Mouse (Mus musculus): Measurements from ENCODE around the gene Map2k4. TPM values are rescaled to one million over a fixed set of nuclear protein-coding genes. Genes with fewer than 3 reads are reported as not detected.
A peak's percentile ranks its signal among the peaks of the same experiment; 100 is the strongest.

The Map2k4 gene
- not detected in 2 replicates for polyA plus RNA-seq (2012; ENCODE audit: insufficient read depth, insufficient read length, low replicate concordance, missing spikeins)

DNA sequence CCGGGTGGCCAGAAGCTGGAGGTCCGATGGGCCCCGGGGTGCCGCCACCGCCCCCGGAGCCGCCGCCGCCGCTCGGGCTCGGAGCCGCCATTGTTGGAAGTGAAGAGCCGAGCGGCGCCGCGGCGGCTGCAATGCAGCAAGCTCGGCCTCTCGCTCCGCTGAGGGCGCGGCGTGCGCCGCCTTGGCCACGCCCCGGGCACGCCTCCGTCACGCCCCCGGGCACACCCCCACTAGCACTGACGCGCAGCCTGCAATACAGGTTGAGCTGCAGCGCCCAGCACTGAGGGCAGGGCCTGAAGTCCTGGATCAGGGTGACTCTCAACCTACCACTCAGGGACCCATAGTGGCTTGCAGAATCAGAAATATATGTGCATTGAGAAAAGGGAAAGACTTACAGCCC lies at the start of gene Map2k4:
Map2k4 (minus strand) TSS at position 144 of the 400 bp plus-strand sequence.
- H3K4me1 ChIP-seq (ENCODE audit: control insufficient read depth, insufficient read depth, low read length), result no peaks in the 10 kb centered on the region
- WGBS, result 0% methylated on average over 36 of the region's 36 CpGs
- TF ChIP-seq POLR2A (IDR thresholded peaks at IDR 0.05; ENCODE audit: insufficient read depth, low read depth, low read length) (peak; percentile 97), CTCF (IDR thresholded peaks at IDR 0.05; ENCODE audit: insufficient read depth, low read depth, low read length) (no peak)
- H3K4me3 ChIP-seq (ENCODE audit: insufficient read depth, low read depth, low read length), result peak within 1 kb of the TSS; percentile 92
- 0 out of 2 replicates have a peak within 1 kb of the TSS, but pooled peaks have one; percentile 34 for H3K27ac ChIP-seq (ENCODE audit: insufficient read depth, low read depth, low read length)

DNA sequence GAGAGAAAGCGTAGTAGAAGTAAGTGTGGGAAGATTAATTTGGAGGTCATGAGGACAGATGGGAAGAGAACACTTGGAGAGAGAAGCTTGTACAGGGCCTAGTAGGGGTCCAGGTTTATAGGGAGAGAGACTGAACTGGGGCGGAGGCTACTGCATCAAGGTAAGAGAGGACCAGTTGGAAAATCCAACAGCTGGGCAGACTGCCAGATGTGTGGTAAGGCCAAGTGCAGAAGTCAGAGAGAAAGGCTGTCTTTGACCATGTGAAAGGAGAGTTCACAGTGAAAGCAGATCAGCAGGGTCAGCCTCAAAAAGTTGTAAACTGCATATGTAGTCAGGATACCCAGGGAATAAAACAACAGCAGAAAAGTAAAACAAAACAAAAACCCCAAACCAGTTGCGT lies 36.5 kb upstream of the Map2k4 start:
- WGBS, result 88% methylated on average over 3 of the region's 3 CpGs
- no peak overlapping the region for H3K4me3 ChIP-seq (ENCODE audit: insufficient read depth, low read depth, low read length)
- TF ChIP-seq POLR2A (IDR thresholded peaks at IDR 0.05; ENCODE audit: insufficient read depth, low read depth, low read length) (no peak), CTCF (IDR thresholded peaks at IDR 0.05; ENCODE audit: insufficient read depth, low read depth, low read length) (no peak)
- no peaks in the 10 kb centered on the region for H3K4me1 ChIP-seq (ENCODE audit: control insufficient read depth, insufficient read depth, low read length)
- H3K27ac ChIP-seq (ENCODE audit: insufficient read depth, low read depth, low read length), result no peak overlapping the region

DNA sequence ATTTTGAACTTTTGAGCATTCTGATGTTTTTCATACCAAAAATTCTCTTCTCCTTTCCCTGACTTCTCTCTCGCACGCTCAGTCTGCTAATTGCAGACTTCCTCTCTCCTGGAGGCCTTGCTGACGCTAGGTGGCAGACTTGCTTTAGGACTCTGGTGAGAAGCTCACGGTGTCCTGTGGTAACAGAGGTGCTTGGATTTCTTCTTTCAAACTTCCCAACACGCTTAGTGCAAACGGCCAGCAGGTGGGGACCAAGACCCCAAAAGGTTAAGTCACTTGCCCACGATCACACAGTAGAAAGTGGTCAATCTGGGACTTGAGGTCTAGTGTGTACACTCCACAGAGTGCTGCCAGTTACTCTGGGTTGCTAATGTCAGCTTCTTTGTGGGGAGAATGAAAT lies 32.8 kb upstream of the Map2k4 start:
- no peaks in the 10 kb centered on the region for H3K4me1 ChIP-seq (ENCODE audit: control insufficient read depth, insufficient read depth, low read length)
- no peak overlapping the region for H3K27ac ChIP-seq (ENCODE audit: insufficient read depth, low read depth, low read length)
- TF ChIP-seq CTCF (IDR thresholded peaks at IDR 0.05; ENCODE audit: insufficient read depth, low read depth, low read length) (no peak), POLR2A (IDR thresholded peaks at IDR 0.05; ENCODE audit: insufficient read depth, low read depth, low read length) (no peak)
- 10% methylated on average over 7 of the region's 7 CpGs for WGBS
- H3K4me3 ChIP-seq (ENCODE audit: insufficient read depth, low read depth, low read length), result no peak overlapping the region

DNA sequence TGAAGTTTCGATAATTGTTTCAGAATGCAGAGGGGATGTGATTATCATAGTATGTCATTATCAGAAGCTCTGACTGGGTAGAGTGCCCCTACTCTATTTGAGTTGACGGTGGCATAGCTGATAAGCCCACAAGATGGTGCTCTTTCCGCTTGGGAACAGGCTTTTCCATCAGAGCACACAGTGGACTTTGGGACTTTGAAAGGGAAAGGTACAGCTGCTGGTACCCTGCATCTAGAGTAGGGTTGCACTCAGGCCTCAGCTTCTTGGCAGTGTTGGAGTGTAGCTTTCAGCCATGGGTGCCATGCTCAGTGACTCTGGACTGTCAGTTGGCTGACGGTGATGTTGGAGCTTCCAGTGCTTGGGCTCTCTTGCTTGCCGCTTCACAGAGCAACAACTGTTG lies 32.2 kb upstream of the Map2k4 start:
- WGBS, result 77% methylated on average over 5 of the region's 5 CpGs

DNA sequence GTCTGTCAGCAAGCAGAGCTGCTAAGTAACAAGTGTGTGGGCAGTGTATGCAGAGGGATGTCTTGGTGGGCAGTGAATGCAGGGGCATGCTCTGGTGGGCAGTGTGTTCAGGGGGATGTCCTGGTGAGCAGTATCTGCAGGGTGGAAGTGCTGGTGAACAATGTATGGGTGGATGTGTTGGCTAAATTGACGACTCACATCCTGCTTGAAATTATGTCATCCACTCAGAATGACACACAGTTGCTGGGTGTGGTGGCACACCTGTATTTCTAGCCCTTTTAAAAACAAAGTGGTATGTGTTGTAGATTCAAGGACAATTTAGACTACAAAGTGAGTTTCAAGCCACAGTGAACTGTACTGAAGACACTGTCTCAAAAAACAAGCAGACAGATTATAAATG lies 30.1 kb upstream of the Map2k4 start:
- 77% methylated on average over 1 of the region's 1 CpGs for WGBS

More for the DNA sequence above, 32.2 kb upstream of the Map2k4 start:
- no peak overlapping the region for H3K27ac ChIP-seq (ENCODE audit: insufficient read depth, low read depth, low read length)
- H3K4me1 ChIP-seq (ENCODE audit: control insufficient read depth, insufficient read depth, low read length), result no peaks in the 10 kb centered on the region
- no peak for TF ChIP-seq POLR2A (IDR thresholded peaks at IDR 0.05; ENCODE audit: insufficient read depth, low read depth, low read length)
- no peak; the same call in 1 of the 2 replicates for TF ChIP-seq CTCF (IDR thresholded peaks at IDR 0.05; ENCODE audit: insufficient read depth, low read depth, low read length)
- no peak overlapping the region for H3K4me3 ChIP-seq (ENCODE audit: insufficient read depth, low read depth, low read length)

DNA sequence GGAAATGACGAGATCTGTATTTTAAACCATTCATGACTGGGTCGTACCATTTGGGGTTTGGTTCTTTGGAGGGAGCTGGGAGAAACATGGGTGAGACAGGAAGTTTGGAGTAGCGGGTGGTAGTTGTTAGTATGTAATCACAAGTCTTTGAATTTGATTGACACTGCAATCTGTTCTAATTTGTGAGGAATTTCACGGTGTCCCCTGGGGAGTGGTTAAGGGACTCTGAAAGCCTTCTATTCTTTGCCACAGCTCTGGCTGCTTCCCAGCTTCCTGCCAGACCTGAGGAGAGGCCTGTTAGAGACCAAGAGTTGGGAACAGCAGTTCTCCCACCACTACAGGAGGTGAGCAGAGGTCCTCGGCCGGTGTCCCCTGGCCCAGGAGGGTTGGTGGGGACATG lies 28.1 kb upstream of the Map2k4 start:
- Histone ChIP-seq H3K4me3 (ENCODE audit: insufficient read depth, low read depth, low read length) (no peak overlapping the region), H3K27ac (ENCODE audit: insufficient read depth, low read depth, low read length) (no peak overlapping the region), H3K4me1 (ENCODE audit: control insufficient read depth, insufficient read depth, low read length) (no peaks in the 10 kb centered on the region; the same call in 1 of the 2 replicates)
- 62% methylated on average over 6 of the region's 6 CpGs for WGBS
- no peak for TF ChIP-seq CTCF (IDR thresholded peaks at IDR 0.05; ENCODE audit: insufficient read depth, low read depth, low read length)
- no peak for TF ChIP-seq POLR2A (IDR thresholded peaks at IDR 0.05; ENCODE audit: insufficient read depth, low read depth, low read length)

More for the DNA sequence above, 30.1 kb upstream of the Map2k4 start:
- no peak for TF ChIP-seq POLR2A (IDR thresholded peaks at IDR 0.05; ENCODE audit: insufficient read depth, low read depth, low read length)
- TF ChIP-seq CTCF (IDR thresholded peaks at IDR 0.05; ENCODE audit: insufficient read depth, low read depth, low read length), result no peak
- no peaks in the 10 kb centered on the region for H3K4me1 ChIP-seq (ENCODE audit: control insufficient read depth, insufficient read depth, low read length)
- no peak overlapping the region for H3K27ac ChIP-seq (ENCODE audit: insufficient read depth, low read depth, low read length)
- H3K4me3 ChIP-seq (ENCODE audit: insufficient read depth, low read depth, low read length), result no peak overlapping the region

DNA sequence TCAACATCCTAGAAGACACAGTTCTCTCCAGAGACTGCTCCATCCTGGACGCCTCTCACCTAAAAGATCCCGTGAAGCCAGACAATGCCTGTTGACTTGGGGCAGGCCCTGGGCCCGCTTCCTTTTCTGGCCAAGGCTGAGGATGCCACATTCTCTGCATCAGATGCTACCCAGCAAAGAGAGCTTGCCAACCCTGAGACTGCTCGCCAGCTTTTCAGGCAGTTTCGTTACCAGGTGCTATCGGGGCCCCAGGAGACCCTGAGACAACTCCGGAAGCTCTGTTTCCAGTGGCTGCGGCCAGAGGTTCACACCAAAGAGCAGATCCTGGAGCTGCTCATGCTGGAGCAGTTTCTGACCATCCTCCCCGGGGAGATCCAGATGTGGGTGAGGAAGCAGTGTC lies 26.3 kb upstream of the Map2k4 start:
- H3K27ac ChIP-seq (ENCODE audit: insufficient read depth, low read depth, low read length), result no peak overlapping the region
- no peak for TF ChIP-seq CTCF (IDR thresholded peaks at IDR 0.05; ENCODE audit: insufficient read depth, low read depth, low read length)
- no peak for TF ChIP-seq POLR2A (IDR thresholded peaks at IDR 0.05; ENCODE audit: insufficient read depth, low read depth, low read length)
- H3K4me3 ChIP-seq (ENCODE audit: insufficient read depth, low read depth, low read length), result no peak overlapping the region
- 88% methylated on average over 9 of the region's 9 CpGs for WGBS
- H3K4me1 ChIP-seq (ENCODE audit: control insufficient read depth, insufficient read depth, low read length), result no peaks in the 10 kb centered on the region; the same call in 1 of the 2 replicates

DNA sequence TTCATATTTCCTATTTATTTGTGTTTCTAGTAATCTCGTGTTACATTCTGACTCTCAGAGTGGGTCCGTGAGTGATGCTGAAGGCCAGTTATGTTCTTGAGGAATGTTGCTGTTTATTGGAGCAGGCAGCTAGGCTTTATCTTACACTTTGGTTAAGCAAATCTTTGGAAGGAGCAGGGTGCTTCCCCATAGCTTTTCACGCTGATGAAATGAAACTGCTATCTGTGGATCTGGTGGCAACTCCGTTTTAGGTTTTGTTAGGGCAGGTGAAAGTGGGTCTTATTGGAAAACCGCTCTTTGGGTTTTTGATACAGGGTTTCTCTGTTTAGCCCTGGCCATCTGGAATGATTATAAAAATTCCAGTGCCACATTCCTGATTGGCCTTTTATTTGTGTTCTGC lies 24.0 kb upstream of the Map2k4 start:
- peaks cover 2% of the 10 kb centered on the region; the same call in 1 of the 2 replicates for H3K4me1 ChIP-seq (ENCODE audit: control insufficient read depth, insufficient read depth, low read length)
- no peak overlapping the region for H3K4me3 ChIP-seq (ENCODE audit: insufficient read depth, low read depth, low read length)
- 67% methylated on average over 5 of the region's 5 CpGs for WGBS
- TF ChIP-seq CTCF (IDR thresholded peaks at IDR 0.05; ENCODE audit: insufficient read depth, low read depth, low read length) (no peak), POLR2A (IDR thresholded peaks at IDR 0.05; ENCODE audit: insufficient read depth, low read depth, low read length) (no peak)
- H3K27ac ChIP-seq (ENCODE audit: insufficient read depth, low read depth, low read length), result no peak overlapping the region

DNA sequence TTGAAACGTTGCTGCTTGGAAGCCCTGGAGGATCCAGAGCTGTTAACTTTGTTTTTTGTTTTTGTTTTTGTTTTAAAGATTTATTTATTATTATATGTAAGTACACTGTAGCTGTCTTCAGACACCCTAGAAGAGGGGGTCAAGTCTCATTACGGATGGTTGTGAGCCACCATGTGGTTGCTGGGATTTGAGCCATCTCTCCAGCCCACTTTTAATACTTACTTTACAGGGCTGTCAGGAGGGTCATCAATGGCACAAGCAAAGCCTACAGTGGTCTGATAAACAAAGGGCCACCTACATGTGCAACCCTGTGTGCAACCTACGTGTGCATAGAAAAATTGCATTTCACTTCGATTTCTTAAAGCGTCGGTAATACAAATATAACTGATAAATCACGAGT lies 19.5 kb upstream of the Map2k4 start:
- 40% methylated on average over 7 of the region's 7 CpGs for WGBS
- Histone ChIP-seq H3K27ac (ENCODE audit: insufficient read depth, low read depth, low read length) (no peak overlapping the region), H3K4me1 (ENCODE audit: control insufficient read depth, insufficient read depth, low read length) (peaks cover 2% of the 10 kb centered on the region; the same call in 1 of the 2 replicates), H3K4me3 (ENCODE audit: insufficient read depth, low read depth, low read length) (peak overlapping the region; percentile 98)
- TF ChIP-seq CTCF (IDR thresholded peaks at IDR 0.05; ENCODE audit: insufficient read depth, low read depth, low read length) (no peak), POLR2A (IDR thresholded peaks at IDR 0.05; ENCODE audit: insufficient read depth, low read depth, low read length) (no peak)
